Mouse (Mus musculus): ENCODE results near the gene Hcfc1r1. TPM values are rescaled to one million over a fixed set of nuclear protein-coding genes. Genes with fewer than 3 reads are reported as not detected.

Gene Hcfc1r1
- polyA plus RNA-seq, 1 experiment = not detected

DNA sequence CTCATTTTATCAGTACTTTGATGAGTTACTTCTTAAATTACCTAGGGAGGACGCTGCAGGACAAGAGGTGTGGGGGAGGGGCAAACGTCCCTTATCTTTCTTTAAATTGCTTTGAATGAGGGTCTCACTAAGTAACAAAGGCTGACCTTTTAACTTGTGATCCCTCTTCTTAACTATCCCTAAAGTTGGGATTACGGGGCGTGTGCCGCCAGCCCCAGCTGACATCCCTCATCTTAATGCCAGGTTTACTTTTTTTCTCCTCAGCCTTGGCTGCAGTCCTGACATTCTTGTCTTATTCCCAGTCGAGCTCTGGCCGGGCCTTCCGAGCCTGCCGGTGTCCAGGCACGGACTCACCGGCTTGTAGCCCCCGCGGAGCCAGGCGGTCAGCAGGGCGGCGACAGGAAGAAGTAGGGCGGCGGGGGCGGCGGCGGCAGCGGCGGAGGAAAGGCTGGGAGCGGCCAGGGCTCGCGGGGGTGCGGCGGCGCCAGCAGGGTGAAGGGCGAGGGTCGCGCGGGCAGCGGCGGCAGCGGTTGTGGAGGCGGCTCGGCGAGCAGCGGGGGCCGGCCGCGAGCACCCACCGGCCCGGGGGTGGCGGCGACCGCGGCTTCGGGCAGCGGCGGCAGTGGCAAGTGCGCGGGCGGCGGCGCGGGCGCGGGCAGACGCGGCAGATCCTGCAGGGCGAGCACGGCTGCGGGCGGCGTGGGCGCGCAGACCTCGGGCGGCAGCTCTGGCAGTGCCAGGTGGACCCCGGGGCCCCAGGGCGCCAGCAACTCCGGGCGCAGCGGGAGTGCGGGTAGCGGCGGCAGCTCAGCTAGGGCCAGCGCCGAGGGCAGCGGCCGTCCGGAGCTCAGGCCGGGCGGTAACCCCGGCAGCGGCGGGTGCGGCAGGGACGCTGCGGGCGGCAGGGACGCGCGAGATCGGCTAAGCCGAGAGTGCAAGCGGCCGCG lies 26.0 kb downstream of the Hcfc1r1 start:
- H3K4me3 ChIP-seq (ENCODE audit: insufficient read depth, low read depth, low read length) = peak overlapping the region; percentile 62
- WGBS = 6% methylated on average over 97 of the region's 101 CpGs
- H3K27ac ChIP-seq (ENCODE audit: insufficient read depth, low read depth, low read length) = 0 out of 2 replicates have a peak overlapping the region, but pooled peaks have one; percentile 5
- no peak for TF ChIP-seq CTCF (IDR thresholded peaks at IDR 0.05; ENCODE audit: insufficient read depth, low read depth, low read length)
- no peak; the same call in 1 of the 2 replicates for TF ChIP-seq POLR2A (IDR thresholded peaks at IDR 0.05; ENCODE audit: insufficient read depth, low read depth, low read length)
- peaks cover 3% of the 10 kb centered on the region; the same call in 1 of the 2 replicates for H3K4me1 ChIP-seq (ENCODE audit: control insufficient read depth, insufficient read depth, low read length)

GRCm38 (mm10) chr17:23700079-23700478 lies 26.7 kb downstream of the Hcfc1r1 start:
- WGBS = under 1% methylated on average over 28 of the region's 28 CpGs
- peaks cover 6% of the 10 kb centered on the region; the same call in 1 of the 2 replicates for H3K4me1 ChIP-seq (ENCODE audit: control insufficient read depth, insufficient read depth, low read length)
- peak overlapping the region; percentile 62 for H3K4me3 ChIP-seq (ENCODE audit: insufficient read depth, low read depth, low read length)
- 0 out of 2 replicates have a peak overlapping the region, but pooled peaks have one; percentile 5 for H3K27ac ChIP-seq (ENCODE audit: insufficient read depth, low read depth, low read length)
- TF ChIP-seq CTCF (IDR thresholded peaks at IDR 0.05; ENCODE audit: insufficient read depth, low read depth, low read length) (no peak), POLR2A (IDR thresholded peaks at IDR 0.05; ENCODE audit: insufficient read depth, low read depth, low read length) (no peak; the same call in 1 of the 2 replicates)

DNA sequence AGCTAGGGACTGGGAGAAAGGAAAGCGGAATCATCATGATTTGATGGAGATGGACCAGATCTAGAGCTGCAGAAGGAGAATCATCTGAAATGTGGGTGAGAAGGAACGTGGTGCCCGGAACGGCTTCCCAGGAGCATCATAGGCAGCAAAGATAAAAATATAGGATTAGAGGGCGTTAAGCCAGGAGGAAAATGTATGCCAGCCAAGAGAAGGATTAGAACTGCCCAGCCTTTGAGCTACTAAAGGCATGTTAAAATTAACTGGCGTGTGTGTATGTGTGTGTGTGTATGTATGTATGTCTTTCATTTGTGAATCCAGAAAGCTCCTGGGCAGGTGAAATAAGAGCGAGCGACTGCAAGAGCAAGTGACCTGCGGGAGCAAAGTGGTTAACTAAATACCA lies 29.9 kb downstream of the Hcfc1r1 start:
- no peak overlapping the region for H3K4me3 ChIP-seq (ENCODE audit: insufficient read depth, low read depth, low read length)
- TF ChIP-seq CTCF (IDR thresholded peaks at IDR 0.05; ENCODE audit: insufficient read depth, low read depth, low read length) (no peak), POLR2A (IDR thresholded peaks at IDR 0.05; ENCODE audit: insufficient read depth, low read depth, low read length) (no peak)
- H3K4me1 ChIP-seq (ENCODE audit: control insufficient read depth, insufficient read depth, low read length) = peaks cover 6% of the 10 kb centered on the region; the same call in 1 of the 2 replicates
- 89% methylated on average over 9 of the region's 9 CpGs for WGBS
- H3K27ac ChIP-seq (ENCODE audit: insufficient read depth, low read depth, low read length) = no peak overlapping the region

DNA sequence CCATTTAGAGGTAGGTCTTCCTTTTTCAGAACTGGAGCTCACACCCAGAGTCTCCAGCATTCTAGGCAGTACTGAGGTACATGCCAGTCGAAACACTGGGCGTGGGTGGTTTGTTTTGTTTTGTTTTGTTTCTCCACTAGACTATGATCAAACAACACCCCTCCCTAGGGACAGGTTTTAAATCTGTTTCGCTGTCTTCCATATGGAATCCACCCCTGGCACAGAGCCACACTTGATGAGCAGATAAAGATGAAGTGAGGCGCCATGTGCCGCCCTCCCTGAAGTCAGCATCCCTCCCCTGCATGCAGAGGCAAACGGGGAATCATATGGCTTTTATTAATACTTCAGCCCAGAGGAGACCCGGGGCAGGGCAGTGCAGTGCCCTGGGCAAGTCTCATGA lies 31.3 kb downstream of the Hcfc1r1 start:
- no peak overlapping the region for H3K27ac ChIP-seq (ENCODE audit: insufficient read depth, low read depth, low read length)
- 0 out of 2 replicates have a peak, but pooled peaks cover 4% of the 10 kb centered on the region for H3K4me1 ChIP-seq (ENCODE audit: control insufficient read depth, insufficient read depth, low read length)
- no peak overlapping the region for H3K4me3 ChIP-seq (ENCODE audit: insufficient read depth, low read depth, low read length)
- WGBS = 39% methylated on average over 7 of the region's 7 CpGs
- TF ChIP-seq CTCF (IDR thresholded peaks at IDR 0.05; ENCODE audit: insufficient read depth, low read depth, low read length) = no peak
- TF ChIP-seq POLR2A (IDR thresholded peaks at IDR 0.05; ENCODE audit: insufficient read depth, low read depth, low read length) = no peak

DNA sequence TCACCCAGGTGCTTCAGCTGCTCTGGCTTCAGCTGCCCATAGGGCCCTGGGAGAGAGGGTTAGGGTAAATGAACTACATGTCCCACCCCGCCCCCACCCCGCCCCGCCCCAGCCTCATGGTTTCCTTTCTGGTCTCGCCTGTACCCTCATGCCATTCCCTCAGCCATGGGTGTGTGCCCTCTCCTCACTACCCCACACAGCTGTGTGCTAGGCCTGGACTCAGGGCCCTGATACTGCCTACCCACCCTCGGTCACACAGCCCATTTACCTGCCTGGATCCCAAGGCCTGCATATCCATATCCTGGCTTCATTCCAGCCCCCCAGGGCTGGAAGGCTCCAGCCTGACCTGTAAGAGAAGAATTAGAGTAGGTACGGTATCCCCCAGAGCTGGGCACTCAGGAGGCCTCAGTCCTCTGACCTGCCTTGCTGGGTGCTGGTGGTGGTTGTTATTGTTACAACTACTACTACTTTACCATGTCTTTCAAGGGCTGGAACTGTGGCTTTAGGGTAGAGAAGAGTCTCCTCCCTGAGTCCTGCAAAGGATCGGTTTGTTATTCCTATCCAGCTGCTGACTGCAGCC lies 32.2 kb downstream of the Hcfc1r1 start:
- no peak for TF ChIP-seq POLR2A (IDR thresholded peaks at IDR 0.05; ENCODE audit: insufficient read depth, low read depth, low read length)
- TF ChIP-seq CTCF (IDR thresholded peaks at IDR 0.05; ENCODE audit: insufficient read depth, low read depth, low read length) = no peak
- 87% methylated on average over 4 of the region's 7 CpGs for WGBS
- 0 out of 2 replicates have a peak, but pooled peaks cover 4% of the 10 kb centered on the region for H3K4me1 ChIP-seq (ENCODE audit: control insufficient read depth, insufficient read depth, low read length)

GRCm38 (mm10) chr17:23706212-23706611 lies 32.8 kb downstream of the Hcfc1r1 start:
- Histone ChIP-seq H3K4me1 (ENCODE audit: control insufficient read depth, insufficient read depth, low read length) (0 out of 2 replicates have a peak, but pooled peaks cover 4% of the 10 kb centered on the region), H3K4me3 (ENCODE audit: insufficient read depth, low read depth, low read length) (no peak overlapping the region), H3K27ac (ENCODE audit: insufficient read depth, low read depth, low read length) (no peak overlapping the region)
- TF ChIP-seq CTCF (IDR thresholded peaks at IDR 0.05; ENCODE audit: insufficient read depth, low read depth, low read length) (peak; percentile 66), POLR2A (IDR thresholded peaks at IDR 0.05; ENCODE audit: insufficient read depth, low read depth, low read length) (no peak)
- 16% methylated on average over 3 of the region's 3 CpGs for WGBS

More for the DNA sequence above, 32.2 kb downstream of the Hcfc1r1 start:
- Histone ChIP-seq H3K27ac (ENCODE audit: insufficient read depth, low read depth, low read length) (no peak overlapping the region), H3K4me3 (ENCODE audit: insufficient read depth, low read depth, low read length) (no peak overlapping the region)

DNA sequence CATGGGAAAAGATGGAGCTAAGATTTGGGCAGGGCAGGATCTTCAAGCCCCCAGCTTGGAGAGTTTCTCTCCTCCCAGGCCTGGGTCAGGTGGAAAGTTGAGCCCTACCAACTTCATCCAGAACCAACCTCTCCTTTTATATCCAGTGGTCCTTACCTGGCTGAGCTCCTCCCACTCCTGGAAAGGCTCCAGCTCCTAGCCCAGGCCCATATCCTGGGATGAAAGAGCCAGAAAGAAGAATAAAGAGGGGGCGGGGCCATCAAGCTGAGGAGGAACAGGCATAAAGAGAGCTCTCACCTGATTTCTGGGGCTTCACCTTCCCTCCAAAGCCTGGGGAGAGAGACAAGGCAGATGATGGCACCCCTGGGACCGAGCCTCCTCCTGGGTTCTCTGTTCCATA lies 43.6 kb downstream of the Hcfc1r1 start:
- 72% methylated on average over 2 of the region's 2 CpGs for WGBS
- H3K4me1 ChIP-seq (ENCODE audit: control insufficient read depth, insufficient read depth, low read length) = no peaks in the 10 kb centered on the region
- H3K27ac ChIP-seq (ENCODE audit: insufficient read depth, low read depth, low read length) = no peak overlapping the region
- no peak for TF ChIP-seq CTCF (IDR thresholded peaks at IDR 0.05; ENCODE audit: insufficient read depth, low read depth, low read length)
- TF ChIP-seq POLR2A (IDR thresholded peaks at IDR 0.05; ENCODE audit: insufficient read depth, low read depth, low read length) = no peak
- no peak overlapping the region for H3K4me3 ChIP-seq (ENCODE audit: insufficient read depth, low read depth, low read length)

GRCm38 (mm10) chr17:23719455-23719854 lies 46.1 kb downstream of the Hcfc1r1 start:
- TF ChIP-seq POLR2A (IDR thresholded peaks at IDR 0.05; ENCODE audit: insufficient read depth, low read depth, low read length) = no peak
- no peak for TF ChIP-seq CTCF (IDR thresholded peaks at IDR 0.05; ENCODE audit: insufficient read depth, low read depth, low read length)
- Histone ChIP-seq H3K4me1 (ENCODE audit: control insufficient read depth, insufficient read depth, low read length) (no peaks in the 10 kb centered on the region), H3K4me3 (ENCODE audit: insufficient read depth, low read depth, low read length) (no peak overlapping the region), H3K27ac (ENCODE audit: insufficient read depth, low read depth, low read length) (no peak overlapping the region)
- WGBS = 14% methylated on average over 1 of the region's 1 CpGs

DNA sequence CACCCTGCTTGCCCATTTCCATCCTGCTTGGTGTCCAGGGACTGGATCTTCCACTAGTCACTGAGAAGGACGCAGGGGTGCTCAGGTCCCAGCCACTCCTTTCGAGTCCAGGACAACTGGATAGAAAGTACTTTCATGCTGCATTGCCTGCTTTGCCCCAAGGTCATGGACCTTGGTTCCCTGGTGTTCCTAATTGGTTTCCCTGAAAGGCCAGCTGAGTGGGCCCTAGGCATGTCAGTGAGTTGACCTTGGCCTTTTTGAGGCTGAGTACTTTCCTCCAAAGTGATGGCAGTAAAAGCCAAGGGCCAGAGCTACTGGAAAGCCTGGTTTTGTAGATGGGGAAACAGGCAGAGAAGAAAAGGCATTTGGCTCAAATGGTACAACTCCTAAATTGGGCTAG lies 48.5 kb downstream of the Hcfc1r1 start:
- Histone ChIP-seq H3K27ac (ENCODE audit: insufficient read depth, low read depth, low read length) (no peak overlapping the region), H3K4me3 (ENCODE audit: insufficient read depth, low read depth, low read length) (no peak overlapping the region), H3K4me1 (ENCODE audit: control insufficient read depth, insufficient read depth, low read length) (peaks cover 4% of the 10 kb centered on the region; the same call in 1 of the 2 replicates)
- 88% methylated on average over 2 of the region's 2 CpGs for WGBS
- TF ChIP-seq POLR2A (IDR thresholded peaks at IDR 0.05; ENCODE audit: insufficient read depth, low read depth, low read length) (no peak), CTCF (IDR thresholded peaks at IDR 0.05; ENCODE audit: insufficient read depth, low read depth, low read length) (no peak)

Measured in olfactory bulb, adult 2 months (tissue).